Mouse (Mus musculus): Measurements from ENCODE around the gene Akap10. TPM values are rescaled to one million over a fixed set of nuclear protein-coding genes. Genes with fewer than 3 reads are reported as not detected.

The Akap10 gene
- polyA plus RNA-seq, 1 experiment from 2014 or later, result 7.6 TPM

DNA sequence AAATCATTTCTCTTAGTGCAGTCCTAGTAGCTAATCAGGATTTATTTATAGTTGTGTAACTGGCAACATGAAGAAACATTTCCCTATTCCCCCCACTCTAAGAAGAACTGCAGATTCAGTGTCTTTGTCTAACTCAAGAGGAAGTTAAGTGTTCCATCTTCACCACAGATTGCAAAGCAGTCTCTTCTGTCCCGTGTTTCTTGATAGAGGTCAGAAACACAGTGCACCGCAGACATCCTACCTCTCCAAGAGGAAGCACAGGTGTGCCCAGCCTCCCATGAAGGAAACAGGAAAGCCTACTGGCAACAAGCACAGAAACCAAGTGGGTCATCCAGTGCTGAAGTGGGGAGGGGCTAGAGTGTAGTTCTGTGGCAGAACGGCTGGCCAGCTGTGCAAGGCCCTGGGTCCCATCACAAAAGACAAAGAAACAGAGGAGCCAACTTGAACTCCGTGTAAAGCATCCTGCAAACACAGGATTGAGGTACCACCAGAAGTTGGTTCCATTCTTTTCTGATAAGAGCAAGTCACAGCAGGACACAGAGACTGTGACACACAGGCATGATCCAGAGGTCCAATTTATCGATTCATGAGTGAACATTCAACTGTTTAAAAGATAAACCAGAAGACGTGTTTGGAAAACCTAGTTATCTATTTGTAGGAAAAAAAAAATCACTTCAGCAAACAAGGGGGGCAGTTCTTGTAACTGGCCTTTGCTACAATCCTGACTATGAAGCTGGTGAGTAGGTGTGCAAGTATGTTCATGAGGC, 68.1 kb downstream of the Akap10 start:
- Histone ChIP-seq H3K4me3 (ENCODE audit: low read depth, low read length) (no peak overlapping the region), H3K4me2 (replicated peaks; ENCODE audit: low read depth, low read length) (no peak overlapping the region), H3K27ac (ENCODE audit: low read length) (no peak overlapping the region), H3K27me3 (replicated peaks; ENCODE audit: insufficient read depth, low read length) (no peaks in the 10 kb centered on the region), H3K9me3 (ENCODE audit: low read length) (no peaks in the 10 kb centered on the region), H3K36me3 (ENCODE audit: insufficient read depth, low read length) (no peaks in the 10 kb centered on the region), H3K4me1 (ENCODE audit: insufficient read depth, low read depth, low read length) (no peaks in the 10 kb centered on the region), H3K9ac (replicated peaks; ENCODE audit: low read depth) (no peak overlapping the region)
- ATAC-seq (no peak), DNase-seq (ENCODE audit: low spot score) (peak; percentile 17)
- TF ChIP-seq EP300 (IDR thresholded peaks at IDR 0.05) (no peak), CTCF (IDR thresholded peaks at IDR 0.05) (no peak)
- WGBS, result 52% methylated on average over 6 of the region's 6 CpGs

DNA sequence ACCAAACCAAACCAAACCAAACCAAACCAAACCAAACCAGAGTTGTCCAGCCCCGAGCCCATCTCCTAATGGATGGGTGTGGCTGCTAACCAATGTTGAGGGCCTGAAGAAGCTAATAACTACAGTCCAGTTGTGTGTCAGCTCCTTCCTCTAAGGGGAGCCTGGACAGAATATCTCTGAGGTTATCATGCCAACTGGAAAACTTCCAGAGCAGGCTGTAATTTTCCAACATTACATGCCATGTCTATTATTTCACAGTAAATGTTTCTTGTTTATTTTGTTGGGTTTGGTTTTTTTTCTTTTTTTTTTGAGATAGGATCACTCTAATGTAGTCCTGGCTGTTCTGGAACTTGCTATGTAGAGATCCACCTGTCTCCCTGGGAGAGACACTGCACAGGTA, 70.7 kb downstream of the Akap10 start:
- H3K4me1 ChIP-seq (ENCODE audit: insufficient read depth, low read depth, low read length), result 0 out of 2 replicates have a peak, but pooled peaks cover 3% of the 10 kb centered on the region
- no peak overlapping the region for H3K4me3 ChIP-seq (ENCODE audit: low read depth, low read length)
- no peaks in the 10 kb centered on the region for H3K9me3 ChIP-seq (ENCODE audit: low read length)
- no peak for DNase-seq (ENCODE audit: low spot score)
- H3K9ac ChIP-seq (replicated peaks; ENCODE audit: low read depth), result no peak overlapping the region
- no peak for TF ChIP-seq EP300 (IDR thresholded peaks at IDR 0.05)
- TF ChIP-seq CTCF (IDR thresholded peaks at IDR 0.05), result no peak
- H3K4me2 ChIP-seq (replicated peaks; ENCODE audit: low read depth, low read length), result no peak overlapping the region
- H3K36me3 ChIP-seq (ENCODE audit: insufficient read depth, low read length), result no peaks in the 10 kb centered on the region
- H3K27ac ChIP-seq (ENCODE audit: low read length), result no peak overlapping the region
- no peaks in the 10 kb centered on the region for H3K27me3 ChIP-seq (replicated peaks; ENCODE audit: insufficient read depth, low read length)
- no peak for ATAC-seq
- 54% methylated on average over 1 of the region's 1 CpGs for WGBS

DNA sequence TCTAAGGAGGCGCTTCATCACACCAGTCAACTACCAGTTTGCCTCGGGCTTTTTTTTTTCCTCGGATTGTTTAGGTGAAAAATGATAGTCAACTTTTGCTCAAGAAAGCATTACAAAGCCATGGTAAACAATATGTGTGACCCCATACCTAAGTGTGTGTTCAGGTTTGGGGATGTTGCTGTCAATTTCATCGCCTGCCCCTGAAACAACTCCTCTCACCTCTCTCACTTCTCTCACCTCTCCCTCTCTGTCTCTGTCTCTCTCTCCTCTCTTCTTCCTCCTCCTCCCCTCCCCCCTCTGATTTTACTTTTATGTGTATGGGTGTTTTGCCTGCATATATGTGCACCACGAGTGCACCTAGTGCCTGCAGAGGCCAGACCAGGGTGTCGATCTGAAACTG, 74.5 kb downstream of the Akap10 start:
- no peak for ATAC-seq
- Histone ChIP-seq H3K27me3 (replicated peaks; ENCODE audit: insufficient read depth, low read length) (no peaks in the 10 kb centered on the region), H3K4me3 (ENCODE audit: low read depth, low read length) (peak overlapping the region; percentile 97), H3K27ac (ENCODE audit: low read length) (0 out of 2 replicates have a peak overlapping the region, but pooled peaks have one; percentile 94), H3K9me3 (ENCODE audit: low read length) (no peaks in the 10 kb centered on the region), H3K4me1 (ENCODE audit: insufficient read depth, low read depth, low read length) (0 out of 2 replicates have a peak, but pooled peaks cover 3% of the 10 kb centered on the region), H3K9ac (replicated peaks; ENCODE audit: low read depth) (peak overlapping the region; percentile 97), H3K36me3 (ENCODE audit: insufficient read depth, low read length) (no peaks in the 10 kb centered on the region), H3K4me2 (replicated peaks; ENCODE audit: low read depth, low read length) (peak overlapping the region; percentile 80)
- DNase-seq (ENCODE audit: low spot score), result no peak
- WGBS, result 41% methylated on average over 6 of the region's 6 CpGs
- TF ChIP-seq EP300 (IDR thresholded peaks at IDR 0.05), result no peak
- no peak for TF ChIP-seq CTCF (IDR thresholded peaks at IDR 0.05)

DNA sequence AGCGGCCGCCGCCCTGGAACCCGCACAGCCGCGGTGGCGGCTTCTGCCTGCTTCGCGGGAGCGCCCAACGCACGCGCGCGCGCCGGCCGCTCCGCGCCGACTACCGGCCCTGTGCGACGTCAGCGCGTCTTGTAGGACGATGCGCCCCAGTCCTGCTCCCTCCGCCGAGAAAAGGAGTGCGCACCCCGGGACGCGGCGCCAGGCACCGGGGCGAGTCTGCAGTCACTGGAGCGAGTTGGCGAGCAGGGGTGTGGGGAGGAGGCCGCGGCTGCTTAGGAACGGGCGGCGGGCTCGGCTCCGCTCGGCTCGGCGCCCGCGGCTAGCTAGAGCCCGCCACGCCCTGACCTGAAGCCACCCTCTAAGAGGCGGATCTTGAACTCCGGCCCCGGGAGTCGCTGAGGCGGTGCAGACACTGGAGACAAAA, 75.1 kb downstream of the Akap10 start, which contains the start of gene Ulk2:
Ulk2 (minus strand) TSS at position 86 of the 424 bp plus-strand sequence.
- H3K9ac ChIP-seq (replicated peaks; ENCODE audit: low read depth), result peak within 1 kb of the TSS; percentile 97
- 0% methylated on average over 56 of the region's 58 CpGs for WGBS
- no peaks in the 10 kb centered on the region for H3K27me3 ChIP-seq (replicated peaks; ENCODE audit: insufficient read depth, low read length)
- peak within 1 kb of the TSS; percentile 80 for H3K4me2 ChIP-seq (replicated peaks; ENCODE audit: low read depth, low read length)
- peak; percentile 4; the same call in 1 of the 2 replicates for TF ChIP-seq CTCF (IDR thresholded peaks at IDR 0.05)
- TF ChIP-seq EP300 (IDR thresholded peaks at IDR 0.05), result no peak
- no peaks in the 10 kb centered on the region for H3K9me3 ChIP-seq (ENCODE audit: low read length)
- 0 out of 2 replicates have a peak, but pooled peaks cover 3% of the 10 kb centered on the region for H3K4me1 ChIP-seq (ENCODE audit: insufficient read depth, low read depth, low read length)
- peak; percentile 89 for DNase-seq (ENCODE audit: low spot score)
- H3K27ac ChIP-seq (ENCODE audit: low read length), result peak within 1 kb of the TSS; percentile 94
- ATAC-seq, result peak; percentile 94
- peak within 1 kb of the TSS; percentile 97 for H3K4me3 ChIP-seq (ENCODE audit: low read depth, low read length)
- H3K36me3 ChIP-seq (ENCODE audit: insufficient read depth, low read length), result no peaks in the 10 kb centered on the region

DNA sequence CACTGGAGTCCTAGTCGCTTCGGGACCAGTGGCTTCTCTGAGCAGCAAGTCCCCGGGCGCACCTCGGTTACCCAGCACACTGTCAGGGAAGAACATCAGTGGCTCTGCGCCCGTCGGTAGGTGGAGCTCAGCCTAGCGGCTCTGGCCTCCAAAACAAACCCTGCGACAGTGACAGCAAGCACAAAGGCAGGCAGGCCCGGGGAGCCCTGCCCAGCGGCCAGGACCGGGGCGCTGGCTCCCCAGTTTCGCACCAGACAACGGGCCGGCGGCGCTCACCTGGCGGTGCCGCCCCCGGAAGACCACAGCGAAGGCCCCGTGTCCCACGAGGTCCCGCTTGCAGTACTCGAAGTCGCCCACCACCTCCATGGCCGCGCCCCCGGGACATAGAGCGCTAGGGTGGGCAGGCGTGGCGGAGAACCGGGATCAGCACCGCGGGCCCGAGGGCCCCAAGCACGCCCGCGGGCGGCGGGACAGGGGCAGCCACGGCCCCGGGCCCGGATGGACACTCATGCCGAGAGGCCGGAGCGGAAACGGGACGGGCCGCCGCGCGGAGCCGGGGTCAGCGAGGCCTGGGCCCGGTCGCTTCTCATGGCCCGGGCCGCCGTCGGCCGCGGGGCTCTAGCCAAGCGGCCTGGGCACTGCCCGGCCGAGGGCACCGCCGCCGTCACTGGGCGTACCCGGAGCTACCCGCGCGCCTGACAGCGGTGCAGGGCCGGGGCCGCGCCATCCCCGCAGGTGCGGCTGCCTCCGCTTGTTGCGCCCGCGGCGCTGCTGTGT, 75.7 kb downstream of the Akap10 start:
- ATAC-seq (peak; percentile 81), DNase-seq (ENCODE audit: low spot score) (peak; percentile 90)
- Histone ChIP-seq H3K4me1 (ENCODE audit: insufficient read depth, low read depth, low read length) (0 out of 2 replicates have a peak, but pooled peaks cover 3% of the 10 kb centered on the region), H3K9ac (replicated peaks; ENCODE audit: low read depth) (peak overlapping the region; percentile 97), H3K36me3 (ENCODE audit: insufficient read depth, low read length) (no peaks in the 10 kb centered on the region), H3K27ac (ENCODE audit: low read length) (peak overlapping the region; percentile 94), H3K27me3 (replicated peaks; ENCODE audit: insufficient read depth, low read length) (no peaks in the 10 kb centered on the region), H3K9me3 (ENCODE audit: low read length) (no peaks in the 10 kb centered on the region), H3K4me3 (ENCODE audit: low read depth, low read length) (peak overlapping the region; percentile 97), H3K4me2 (replicated peaks; ENCODE audit: low read depth, low read length) (peak overlapping the region; percentile 80)
- peak; percentile 74 for TF ChIP-seq CTCF (IDR thresholded peaks at IDR 0.05)
- TF ChIP-seq EP300 (IDR thresholded peaks at IDR 0.05), result no peak
- WGBS, result 1% methylated on average over 75 of the region's 87 CpGs

DNA sequence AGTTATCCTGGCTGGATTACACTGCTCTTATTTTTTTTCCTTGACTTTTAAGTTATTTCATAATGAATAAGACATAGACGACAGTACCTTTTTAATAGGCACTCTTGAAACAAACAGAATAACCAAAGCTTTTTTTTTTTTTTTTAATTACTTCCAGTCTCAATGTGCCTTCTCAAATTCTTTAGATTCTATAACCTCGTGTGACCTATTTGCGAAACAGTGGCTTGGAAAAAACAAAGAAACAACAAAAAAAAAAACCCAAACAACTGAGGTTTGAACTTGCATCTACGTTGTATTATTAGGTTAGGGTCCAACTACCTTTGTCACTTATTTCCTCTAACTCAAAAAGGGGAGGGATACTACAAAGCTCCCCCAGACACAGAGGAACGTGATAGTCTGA, 76.4 kb downstream of the Akap10 start:
- no peak for DNase-seq (ENCODE audit: low spot score)
- Histone ChIP-seq H3K4me3 (ENCODE audit: low read depth, low read length) (peak overlapping the region; percentile 97), H3K4me1 (ENCODE audit: insufficient read depth, low read depth, low read length) (0 out of 2 replicates have a peak, but pooled peaks cover 3% of the 10 kb centered on the region), H3K4me2 (replicated peaks; ENCODE audit: low read depth, low read length) (peak overlapping the region; percentile 80), H3K9me3 (ENCODE audit: low read length) (no peaks in the 10 kb centered on the region), H3K27me3 (replicated peaks; ENCODE audit: insufficient read depth, low read length) (no peaks in the 10 kb centered on the region), H3K36me3 (ENCODE audit: insufficient read depth, low read length) (no peaks in the 10 kb centered on the region), H3K9ac (replicated peaks; ENCODE audit: low read depth) (peak overlapping the region; percentile 97), H3K27ac (ENCODE audit: low read length) (peak overlapping the region; percentile 94; the same call in 1 of the 2 replicates)
- 9% methylated on average over 5 of the region's 5 CpGs for WGBS
- TF ChIP-seq CTCF (IDR thresholded peaks at IDR 0.05) (no peak), EP300 (IDR thresholded peaks at IDR 0.05) (0 out of 2 replicates have a peak, but pooled peaks have one; percentile 13)
- no peak for ATAC-seq
